Mouse (Mus musculus) G1E (cell line): ENCODE measurements around the gene 2610301B20Rik. TPM values are rescaled to one million over a fixed set of nuclear protein-coding genes. Genes with fewer than 3 reads are reported as not detected.

Source experiments
- ATAC-seq: 2 replicates; pipeline ENCODE4 v1.8.0; 2016; ENCODE audit warnings: mild to moderate bottlenecking; ENCODE audit not compliant: insufficient number of reproducible peaks, poor library complexity, low FRiP score, severe bottlenecking; ENCODE audit errors: extremely low read depth
- DNase-seq: peaks from one replicate; pipeline ENCODE4 v3.0.0; 2012; ENCODE audit warnings: low spot score
- H3K27me3 ChIP-seq: 2 replicates; pipeline ENCODE4 v1.6.1; 2012; ENCODE audit warnings: mild to moderate bottlenecking, low read length, inconsistent platforms; ENCODE audit not compliant: insufficient read depth
- H3K36me3 ChIP-seq: replicated peaks from 2 replicates; pipeline ENCODE3; 2012; ENCODE audit warnings: mild to moderate bottlenecking, inconsistent platforms
- H3K4me1 ChIP-seq: 2 replicates; pipeline ENCODE4 v1.6.1; 2012; ENCODE audit warnings: low read depth, low read length, inconsistent platforms, mixed read lengths; ENCODE audit not compliant: insufficient read depth
- H3K4me3 ChIP-seq: 2 replicates; pipeline ENCODE4 v1.5.1; 2012; ENCODE audit warnings: low read depth, mild to moderate bottlenecking, inconsistent platforms, low read length, moderate library complexity, mixed read lengths
- H3K9me3 ChIP-seq: replicated peaks from 2 replicates; pipeline ENCODE4 v1.6.1; 2012; ENCODE audit warnings: inconsistent platforms
- CTCF ChIP-seq: IDR thresholded peaks from 2 replicates; pipeline ENCODE4 v1.5.1; 2012; ENCODE audit warnings: low read depth, low read length, inconsistent platforms, mixed read lengths
- GATA1 ChIP-seq: IDR thresholded peaks from 2 replicates; pipeline ENCODE4 v1.6.1; 2012; ENCODE audit warnings: borderline replicate concordance, low read length, inconsistent platforms, mixed read lengths
- GATA2 ChIP-seq: IDR thresholded peaks from 2 replicates; pipeline ENCODE4 v1.6.1; 2012; ENCODE audit warnings: low read depth, low read length, inconsistent platforms, borderline replicate concordance
- POLR2AphosphoS5 ChIP-seq: IDR thresholded peaks from 2 replicates; pipeline ENCODE4 v1.6.1; 2012; ENCODE audit warnings: low read depth, low read length, inconsistent platforms; ENCODE audit not compliant: insufficient replicate concordance
- TAL1 ChIP-seq: conservative IDR thresholded peaks from 2 replicates; pipeline ENCODE4 v1.6.1; 2012; ENCODE audit warnings: low read depth, low read length, inconsistent platforms, mixed read lengths
- polyA plus RNA-seq: library from polyadenylated mRNA; stranded (reverse); fragments of >175 nt; gene quantifications from 2 replicates; pipeline ENCODE4 v1.2.3, GENCODE M21; 2012
- total RNA-seq, 2 experiments: library from RNA; stranded (forward) in 1 of 2; stranded (reverse) in 1 of 2; fragments of 200-1000 nt in 1 of 2; fragments of >200 nt in 1 of 2; fragmentation: Nextera tagmentation in 1 of 2; gene quantifications; 2 replicates each; pipeline ENCODE4 v1.2.3; 2014 to 2017

Gene 2610301B20Rik
- total and polyA plus RNA-seq, 3 experiments, result 17.3 to 42.7 (median 19.6) TPM

DNA sequence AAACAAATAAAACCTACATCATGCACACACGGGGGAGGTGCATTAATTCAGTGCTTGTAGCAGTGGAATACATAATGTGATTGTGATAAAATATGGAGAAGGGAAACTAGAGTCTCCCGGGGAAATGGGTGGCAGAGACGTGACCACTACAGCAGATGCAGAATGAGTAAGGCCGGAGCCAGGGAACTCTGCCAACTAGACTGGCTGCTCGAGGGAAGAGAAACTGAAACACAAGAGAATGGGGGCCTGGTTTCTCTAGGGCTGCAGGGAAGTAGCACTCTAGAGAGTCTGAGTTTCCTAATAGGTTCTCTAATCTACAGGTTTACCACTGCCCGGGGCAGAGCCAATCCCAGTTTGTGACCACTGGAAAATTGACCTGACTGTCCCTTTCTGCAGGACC lies 48.9 kb downstream of the 2610301B20Rik start:
- H3K4me1 ChIP-seq, result no peaks in the 10 kb centered on the region
- no peak for ATAC-seq

GRCm38 (mm10) chr4:10924140-10924539 lies 49.8 kb downstream of the 2610301B20Rik start:
- H3K4me1 ChIP-seq, result no peaks in the 10 kb centered on the region
- no peak for DNase-seq
- no peak for ATAC-seq
- TF ChIP-seq TAL1 (no peak), CTCF (no peak), GATA2 (no peak), GATA1 (no peak), POLR2AphosphoS5 (no peak)
- H3K27me3 ChIP-seq, result 0 out of 2 replicates have a peak, but pooled peaks cover 4% of the 10 kb centered on the region
- H3K4me3 ChIP-seq, result no peak overlapping the region
- no peaks in the 10 kb centered on the region for H3K36me3 ChIP-seq
- H3K9me3 ChIP-seq, result no peaks in the 10 kb centered on the region

More for the DNA sequence above, 48.9 kb downstream of the 2610301B20Rik start:
- Histone ChIP-seq H3K9me3 (no peaks in the 10 kb centered on the region), H3K4me3 (no peak overlapping the region), H3K27me3 (0 out of 2 replicates have a peak, but pooled peaks cover 4% of the 10 kb centered on the region), H3K36me3 (no peaks in the 10 kb centered on the region)
- TF ChIP-seq GATA2, result no peak
- TF ChIP-seq POLR2AphosphoS5, result no peak
- no peak for TF ChIP-seq CTCF
- no peak for TF ChIP-seq GATA1
- no peak for TF ChIP-seq TAL1
- no peak for DNase-seq

- Histone ChIP-seq H3K36me3 (no peaks in the 10 kb centered on the region), H3K4me3 (no peak overlapping the region), H3K4me1 (no peaks in the 10 kb centered on the region), H3K9me3 (no peaks in the 10 kb centered on the region), H3K27me3 (0 out of 2 replicates have a peak, but pooled peaks cover 7% of the 10 kb centered on the region)
- ATAC-seq (no peak), DNase-seq (no peak)
- TF ChIP-seq POLR2AphosphoS5 (no peak), GATA1 (no peak), CTCF (no peak), GATA2 (no peak), TAL1 (no peak)
These were observed 50.2 kb downstream of the 2610301B20Rik start for GRCm38 (mm10) chr4:10924541-10924940.

DNA sequence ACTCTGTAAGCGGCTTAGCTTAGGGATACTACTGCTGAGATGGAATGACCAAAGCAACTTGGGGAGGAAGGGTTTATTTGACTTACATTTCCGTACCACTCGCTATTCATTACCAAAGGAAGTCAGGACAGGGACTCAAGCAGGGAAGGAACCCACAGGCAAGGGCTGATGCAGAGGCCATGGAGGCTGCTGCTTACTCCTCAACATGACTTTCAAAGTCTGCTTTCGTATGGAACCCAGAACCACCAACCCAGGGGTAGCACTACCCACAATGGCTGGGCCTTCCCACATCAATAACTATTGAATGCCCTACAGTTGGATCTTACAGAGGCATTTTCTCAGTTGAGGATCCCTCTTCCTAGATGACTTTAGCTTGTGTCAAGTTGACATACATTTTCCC lies 52.1 kb downstream of the 2610301B20Rik start:
- Histone ChIP-seq H3K27me3 (peaks cover 9% of the 10 kb centered on the region), H3K4me1 (no peaks in the 10 kb centered on the region), H3K9me3 (no peaks in the 10 kb centered on the region), H3K36me3 (no peaks in the 10 kb centered on the region), H3K4me3 (no peak overlapping the region)
- no peak for ATAC-seq
- DNase-seq, result no peak
- TF ChIP-seq POLR2AphosphoS5 (no peak), GATA2 (no peak), CTCF (no peak), TAL1 (no peak), GATA1 (no peak)

DNA sequence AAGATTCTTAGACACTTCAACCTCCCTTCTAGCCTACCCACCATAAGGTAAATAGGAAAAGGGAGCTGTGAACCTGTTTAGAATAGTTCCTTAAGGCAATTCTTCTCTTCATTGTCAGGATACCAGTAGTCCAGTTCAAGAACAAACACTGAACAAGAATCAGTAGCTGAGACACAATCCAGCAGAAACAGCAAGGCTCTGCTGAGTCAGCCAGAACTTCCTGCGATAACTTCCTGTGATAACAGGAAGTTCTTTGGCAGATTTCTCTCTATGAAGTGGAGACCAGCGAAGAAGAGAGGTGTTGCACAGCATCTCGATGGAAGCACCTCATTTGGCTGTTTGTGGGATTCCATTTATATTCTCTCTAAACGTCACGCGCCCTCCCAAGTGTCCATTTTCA lies 53.9 kb downstream of the 2610301B20Rik start:
- DNase-seq, result no peak
- no peak for TF ChIP-seq GATA2
- no peak for TF ChIP-seq GATA1
- TF ChIP-seq CTCF, result no peak
- no peak for TF ChIP-seq TAL1
- no peak for TF ChIP-seq POLR2AphosphoS5
- Histone ChIP-seq H3K27me3 (peaks cover 16% of the 10 kb centered on the region), H3K4me3 (no peak overlapping the region), H3K36me3 (no peaks in the 10 kb centered on the region), H3K4me1 (no peaks in the 10 kb centered on the region), H3K9me3 (no peaks in the 10 kb centered on the region)
- no peak for ATAC-seq

DNA sequence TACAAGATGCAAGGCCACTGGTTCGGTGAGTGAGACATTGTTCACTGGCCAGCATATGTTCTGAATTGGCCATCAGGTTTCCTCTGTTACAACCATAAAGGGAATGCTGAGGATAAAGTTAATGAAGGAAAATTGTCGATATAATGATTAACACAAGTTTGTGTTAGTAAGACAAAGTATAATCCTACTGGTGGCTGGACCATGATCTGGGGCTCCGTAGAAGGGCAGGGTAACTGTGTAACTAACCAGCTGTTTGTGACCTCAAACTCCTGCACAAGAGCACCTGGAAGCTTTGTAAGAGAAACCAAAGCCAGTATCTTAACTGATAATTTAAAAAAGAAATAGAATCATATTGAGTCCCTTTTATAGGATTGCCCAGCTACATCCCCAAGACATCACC lies 55.4 kb downstream of the 2610301B20Rik start:
- Histone ChIP-seq H3K4me3 (no peak overlapping the region), H3K9me3 (no peaks in the 10 kb centered on the region), H3K36me3 (no peaks in the 10 kb centered on the region), H3K4me1 (no peaks in the 10 kb centered on the region), H3K27me3 (peaks cover 12% of the 10 kb centered on the region)
- DNase-seq, result no peak
- TF ChIP-seq GATA2, result no peak
- no peak for TF ChIP-seq TAL1
- TF ChIP-seq CTCF, result no peak
- TF ChIP-seq POLR2AphosphoS5, result no peak
- no peak for TF ChIP-seq GATA1
- ATAC-seq, result no peak

GRCm38 (mm10) chr4:10931040-10931439 lies 56.7 kb downstream of the 2610301B20Rik start:
- ATAC-seq (no peak), DNase-seq (no peak)
- Histone ChIP-seq H3K4me3 (no peak overlapping the region), H3K4me1 (no peaks in the 10 kb centered on the region), H3K36me3 (no peaks in the 10 kb centered on the region), H3K27me3 (peaks cover 14% of the 10 kb centered on the region), H3K9me3 (no peaks in the 10 kb centered on the region)
- no peak for TF ChIP-seq POLR2AphosphoS5
- TF ChIP-seq CTCF, result no peak
- no peak for TF ChIP-seq GATA1
- TF ChIP-seq GATA2, result no peak
- no peak for TF ChIP-seq TAL1
